Mouse (Mus musculus): ENCODE results near the gene Gm9922. TPM values are rescaled to one million over a fixed set of nuclear protein-coding genes. Genes with fewer than 3 reads are reported as not detected.

Gm9922 gene
- polyA plus RNA-seq, 1 experiment from 2014 or later = 3.5 TPM

Other genes with a start within 250 kb of the Gm9922 start
- 20.1 and 20.4 TPM in 2 replicates for gene Tbc1d4, start 120.6 kb downstream of the Gm9922 start, polyA plus RNA-seq (2015; fragmentation: Nextera tagmentation; extraction: Ambion mirVana)
- 93.3 and 107 TPM in 2 replicates for gene Commd6, start 89.1 kb downstream of the Gm9922 start, polyA plus RNA-seq (2015; fragmentation: Nextera tagmentation; extraction: Ambion mirVana)
- 143 and 152 TPM in 2 replicates for gene Uchl3, start 75.8 kb downstream of the Gm9922 start, polyA plus RNA-seq (2015; fragmentation: Nextera tagmentation; extraction: Ambion mirVana)
- 12.2 and 16.4 TPM in 2 replicates for gene Lmo7, start 143 bp upstream of the Gm9922 start, polyA plus RNA-seq (2015; fragmentation: Nextera tagmentation; extraction: Ambion mirVana)